Mouse (Mus musculus) hindlimb bud, embryonic 11.5 days (tissue): ENCODE data around the gene Kcnj9.

Experiments
- DNase-seq: peaks from one replicate; pipeline ENCODE4 v3.0.0-alpha.2; 2012; ENCODE audit warnings: low read depth, low spot score; ENCODE audit errors: extremely low spot score

The Kcnj9 gene

GRCm38 (mm10) chr1:172335804-172336203 lies 6.7 kb upstream of the Kcnj9 start:
- no peak for DNase-seq

DNA sequence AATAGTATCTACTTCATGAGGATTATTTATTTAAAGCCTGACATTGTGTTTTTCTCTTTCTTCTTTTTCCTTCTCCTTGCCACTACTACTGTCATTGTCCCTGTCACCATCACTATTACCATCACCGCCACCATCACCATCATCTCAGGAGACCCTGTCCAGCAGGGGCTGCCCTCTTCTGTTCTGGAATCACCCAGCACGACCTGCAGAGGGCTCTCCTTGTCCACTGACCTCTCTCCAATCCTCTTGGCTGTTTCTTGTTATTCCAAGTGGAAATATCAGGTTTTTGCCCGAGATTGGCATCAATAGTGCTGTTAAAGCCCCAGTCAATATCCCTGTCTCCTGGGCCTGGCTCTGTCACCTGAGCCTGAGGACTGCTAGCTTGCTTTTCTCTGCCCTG lies 4.4 kb upstream of the Kcnj9 start:
- no peak for DNase-seq

DNA sequence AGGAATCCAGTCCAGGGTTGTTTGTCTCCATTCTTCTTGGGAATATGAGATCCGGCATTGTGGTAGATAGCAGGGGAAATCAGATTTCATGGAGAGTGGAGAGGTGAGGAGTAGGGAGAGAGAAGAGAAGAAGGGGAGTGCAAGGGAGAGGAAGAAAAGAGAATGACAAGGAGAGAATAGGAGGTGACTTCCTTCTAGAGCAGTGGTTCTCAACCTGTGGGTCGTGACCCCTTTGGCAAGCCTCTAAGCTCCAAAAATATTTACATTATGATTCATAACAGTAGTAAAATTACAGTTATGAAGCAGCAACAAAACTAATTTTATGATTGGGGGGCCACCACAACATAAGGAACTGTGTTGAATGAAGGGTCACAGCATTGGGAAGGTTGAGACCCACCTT lies 3.8 kb upstream of the Kcnj9 start:
- no peak for DNase-seq

- DNase-seq, result no peak
Observed at GRCm38 (mm10) chr1:172331422-172331947, 2.4 kb upstream of the Kcnj9 start.

- DNase-seq, result no peak
Observed at GRCm38 (mm10) chr1:172329616-172330015, 498 bp upstream of the Kcnj9 start.

DNA sequence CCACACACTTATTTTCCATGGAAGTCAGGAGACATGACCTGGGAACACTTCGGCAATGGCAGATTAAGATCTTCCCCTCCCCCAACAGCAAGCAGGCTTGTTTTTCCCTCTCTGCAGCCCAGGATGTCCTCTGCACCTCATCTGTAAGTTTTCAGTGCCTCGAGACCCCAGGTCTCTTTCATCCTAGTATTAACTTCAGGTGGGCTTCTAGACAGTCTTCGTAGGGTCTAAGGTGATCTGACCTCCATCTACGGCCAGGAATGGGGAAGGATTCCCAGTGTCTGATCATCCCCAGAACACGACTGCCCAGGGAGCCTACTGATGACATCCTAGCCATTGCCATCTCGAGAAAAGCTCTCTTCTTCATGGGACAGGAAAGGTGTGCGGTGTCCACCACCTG lies 657 bp downstream of the Kcnj9 start:
- no peak for DNase-seq

GRCm38 (mm10) chr1:172328041-172328440 lies 1.1 kb downstream of the Kcnj9 start:
- DNase-seq, result no peak

GRCm38 (mm10) chr1:172327206-172328001 lies 1.7 kb downstream of the Kcnj9 start:
- no peak for DNase-seq

- DNase-seq, result no peak
Observed at GRCm38 (mm10) chr1:172326684-172327083, 2.4 kb downstream of the Kcnj9 start.

DNA sequence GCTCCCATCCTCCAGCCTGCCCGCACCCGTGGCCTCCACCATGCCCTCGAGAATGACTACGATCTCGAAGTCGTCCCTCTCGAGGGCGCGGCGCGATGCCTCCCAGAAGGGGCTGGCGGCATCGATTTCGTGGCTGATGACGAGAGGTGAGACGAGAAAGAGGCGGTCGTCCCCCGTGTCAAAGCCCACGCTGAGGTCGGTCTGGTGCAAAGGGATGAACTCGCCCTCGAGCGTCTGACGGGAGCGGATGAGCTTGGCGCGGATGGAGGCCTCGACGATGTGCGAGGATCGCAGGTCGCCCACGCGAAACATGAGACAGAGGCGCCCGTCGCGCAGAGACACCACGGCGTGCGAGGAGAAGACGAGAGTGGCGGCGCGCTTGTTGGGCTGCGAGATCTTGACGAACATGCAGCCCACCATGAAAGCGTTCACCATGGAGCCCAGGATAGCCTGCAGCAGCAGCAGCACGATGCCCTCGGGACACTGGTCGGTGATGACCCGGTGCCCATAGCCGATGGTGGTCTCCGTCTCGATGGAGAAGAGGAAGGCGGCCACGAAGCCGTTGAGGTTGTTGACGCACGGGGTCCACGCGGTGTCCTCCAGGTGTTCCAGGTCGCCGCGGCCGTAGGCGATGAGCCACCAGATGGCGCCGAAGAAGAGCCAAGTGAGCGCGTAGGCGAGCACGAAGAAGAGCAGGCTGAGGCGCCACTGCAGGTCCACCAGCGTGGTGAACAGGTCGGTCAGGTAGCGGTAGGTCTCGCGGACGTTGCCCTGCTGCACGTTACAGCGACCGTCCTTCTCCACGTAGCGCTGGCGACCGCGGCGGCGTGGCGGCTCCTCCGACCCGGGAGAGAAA lies 3.2 kb downstream of the Kcnj9 start:
- no peak for DNase-seq

GRCm38 (mm10) chr1:172324725-172325124 lies 4.4 kb downstream of the Kcnj9 start:
- no peak for DNase-seq

GRCm38 (mm10) chr1:172323801-172324359 lies 5.2 kb downstream of the Kcnj9 start:
- DNase-seq, result no peak

DNA sequence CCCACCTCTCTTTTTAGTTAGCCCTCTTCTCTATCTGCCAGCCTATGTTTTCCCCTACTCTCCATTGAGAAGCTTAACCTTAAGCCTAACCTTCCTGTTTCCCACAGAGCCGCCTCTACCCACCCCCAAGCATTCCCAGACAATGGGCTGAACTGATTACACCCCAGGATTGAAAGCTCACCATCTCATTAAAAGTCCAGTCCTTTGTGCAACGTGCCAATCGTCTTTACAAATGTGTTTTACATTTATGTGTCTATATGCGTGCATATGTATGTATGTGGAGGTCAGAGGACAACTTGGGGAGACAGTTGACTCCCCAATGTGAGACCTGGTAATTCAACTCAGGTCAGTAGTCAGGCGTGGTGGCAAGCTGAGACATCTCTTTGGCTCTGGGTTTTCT lies 5.8 kb downstream of the Kcnj9 start:
- no peak for DNase-seq

DNA sequence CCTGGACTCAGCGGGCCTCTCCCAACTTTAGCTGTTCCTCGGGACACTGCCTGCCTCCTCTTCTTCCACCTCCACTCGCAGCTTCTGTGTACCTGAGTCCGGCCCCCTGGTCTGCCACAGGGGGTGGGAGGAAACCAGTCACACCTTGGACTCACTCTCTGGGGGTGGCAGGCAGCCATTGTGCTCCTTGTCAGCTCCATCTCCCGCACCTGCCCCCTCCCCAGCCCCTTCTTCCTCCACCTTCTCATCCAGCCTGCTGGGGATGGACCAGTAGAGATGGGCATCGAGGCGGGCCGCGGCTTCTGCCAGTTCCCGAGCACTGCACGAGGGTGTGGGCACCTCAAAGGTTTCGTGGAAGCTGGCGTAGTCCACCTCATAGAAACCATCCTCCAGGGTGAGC lies 6.4 kb downstream of the Kcnj9 start:
- DNase-seq, result no peak

DNA sequence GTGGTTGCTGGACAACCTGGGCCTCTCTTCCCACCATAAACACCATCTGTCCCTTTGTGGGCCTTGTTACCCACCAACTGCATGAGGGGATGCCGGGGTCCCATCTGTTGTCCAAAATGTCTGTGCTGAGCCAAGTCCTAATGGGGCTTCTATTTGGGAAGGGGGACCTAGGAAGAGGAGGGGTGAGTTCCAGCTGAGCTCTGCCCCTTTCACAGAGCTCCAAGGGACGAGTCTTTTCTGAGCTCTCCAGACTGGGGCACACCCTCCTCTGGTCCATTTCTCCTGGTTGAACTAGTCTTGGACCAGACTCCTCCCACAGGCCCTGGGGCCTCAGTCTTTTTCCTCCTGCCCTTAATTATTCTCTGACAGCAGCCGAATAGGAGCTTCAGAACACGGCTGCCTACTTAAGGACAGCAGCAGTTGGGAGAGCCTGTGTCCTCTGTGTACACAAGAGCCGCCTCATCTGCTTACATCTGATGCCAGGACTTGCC lies 9.2 kb downstream of the Kcnj9 start:
- no peak for DNase-seq

GRCm38 (mm10) chr1:172319346-172319745 lies 9.8 kb downstream of the Kcnj9 start:
- no peak for DNase-seq

- DNase-seq, result no peak
Observed at GRCm38 (mm10) chr1:172318424-172319035, 10.6 kb downstream of the Kcnj9 start.

DNA sequence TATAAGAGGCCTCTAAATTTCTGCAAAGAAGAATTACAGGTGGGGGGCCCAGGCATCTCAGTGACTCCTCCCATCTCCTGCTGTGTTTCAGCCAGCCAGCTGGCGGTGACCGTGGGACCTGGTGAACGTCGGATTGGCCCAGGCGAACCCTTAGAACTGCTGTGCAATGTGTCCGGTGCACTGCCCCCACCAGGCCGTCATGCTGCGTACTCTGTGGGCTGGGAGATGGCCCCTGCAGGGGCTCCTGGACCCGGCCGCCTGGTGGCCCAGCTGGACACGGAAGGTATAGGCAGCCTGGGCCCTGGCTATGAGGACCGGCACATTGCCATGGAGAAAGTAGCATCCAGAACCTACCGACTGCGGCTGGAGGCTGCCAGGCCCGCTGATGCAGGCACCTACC lies 11.2 kb downstream of the Kcnj9 start:
- DNase-seq, result no peak

DNA sequence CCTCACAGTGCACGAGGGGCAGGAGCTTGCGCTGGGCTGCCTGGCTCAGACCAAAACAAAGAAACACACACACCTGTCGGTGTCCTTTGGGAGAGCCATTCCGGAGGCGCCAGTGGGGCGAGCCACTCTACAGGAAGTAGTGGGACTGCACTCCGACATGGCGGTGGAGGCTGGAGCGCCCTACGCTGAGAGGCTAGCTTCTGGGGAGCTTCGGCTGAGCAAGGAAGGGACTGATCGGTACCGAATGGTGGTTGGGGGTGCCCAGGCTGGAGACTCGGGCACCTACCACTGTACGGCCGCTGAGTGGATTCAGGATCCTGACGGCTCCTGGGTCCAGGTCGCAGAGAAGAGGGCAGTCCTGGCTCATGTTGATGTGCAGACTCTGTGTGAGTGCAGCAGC lies 11.7 kb downstream of the Kcnj9 start:
- DNase-seq, result no peak

DNA sequence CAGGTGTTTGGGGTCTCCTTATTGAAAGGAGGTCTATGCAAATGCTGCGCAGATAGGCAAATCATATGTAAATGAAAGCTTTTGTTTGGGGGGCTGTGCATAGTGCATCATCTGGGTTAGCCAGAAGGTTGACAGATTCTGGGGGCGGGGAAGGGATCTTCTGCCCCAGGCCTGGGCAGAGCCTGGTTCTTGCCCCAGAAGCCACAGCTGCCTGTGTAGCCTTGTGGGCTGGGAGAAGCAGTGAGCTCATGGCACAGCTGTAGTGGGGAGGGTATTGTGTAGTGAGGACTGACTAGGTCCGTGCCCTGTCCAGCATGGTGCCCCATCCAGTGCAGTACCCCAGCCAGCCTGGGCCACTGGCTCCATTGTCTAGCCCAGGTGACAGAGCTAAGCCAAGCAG lies 14.2 kb downstream of the Kcnj9 start:
- no peak for DNase-seq
